Mouse (Mus musculus) heart, postnatal 10 days (tissue): ENCODE data around the gene Tcstv3. TPM values are rescaled to one million over a fixed set of nuclear protein-coding genes. Genes with fewer than 3 reads are reported as not detected.
A peak's percentile ranks its signal among the peaks of the same experiment; 100 is the strongest.
"Not testable (repeated sequence)": the region's sequence is repeated elsewhere in the genome, so short reads cannot be mapped to it uniquely, and the experiment has no call there.

ENCODE experiments used
- DNase-seq, 2 experiments: peaks; one replicate each; pipeline ENCODE4 v3.0.0; 2021
- intact Hi-C: fragments of 180-260 bp; cut with DNase I; formaldehyde crosslinking; loops from one replicate; pipeline ENCODE4 v1.15.1; 2025
- total RNA-seq, 2 experiments: library from RNA; stranded (reverse); gene quantifications; 2 replicates each; pipeline ENCODE4 v1.2.3; 2021

The Tcstv3 gene
- total RNA-seq, result not detected

- intact Hi-C loops, DNase-seq: not testable (repeated sequence)
Observed at GRCm38 (mm10) chr13:120316578-120316977, at the start of gene Tcstv3. Tcstv3 (plus strand) TSS chr13:120316878.

GRCm38 (mm10) chr13:120277837-120278236 lies 38.8 kb upstream of the Tcstv3 start:
- intact Hi-C loops, DNase-seq: not testable (repeated sequence)

GRCm38 (mm10) chr13:120278784-120279183 lies 37.9 kb upstream of the Tcstv3 start:
- no peak for DNase-seq
- intact Hi-C loops, result no loop called here

GRCm38 (mm10) chr13:120299324-120299894 lies 17.3 kb upstream of the Tcstv3 start:
- intact Hi-C loops, result no loop called here
- no peak for DNase-seq

GRCm38 (mm10) chr13:120299991-120300442 lies 16.7 kb upstream of the Tcstv3 start, which contains the start of gene BC147527:
BC147527 (plus strand) TSS chr13:120300392.
- peak in 1 of 2 experiments; percentile 4 for DNase-seq

GRCm38 (mm10) chr13:120300853-120301252 lies 15.8 kb upstream of the Tcstv3 start:
- DNase-seq, result no peak
- intact Hi-C loops, result no loop called here

More at GRCm38 (mm10) chr13:120299991-120300442, 16.7 kb upstream of the Tcstv3 start, which contains the start of gene BC147527:
- intact Hi-C loops, result no loop called here

- intact Hi-C loops, result no loop called here
- no peak for DNase-seq
Observed at GRCm38 (mm10) chr13:120310749-120311148, 5.9 kb upstream of the Tcstv3 start.

GRCm38 (mm10) chr13:120313584-120313983 lies 3.1 kb upstream of the Tcstv3 start:
- intact Hi-C loops, result no loop called here
- no peak for DNase-seq

GRCm38 (mm10) chr13:120320183-120320582 lies 3.5 kb downstream of the Tcstv3 start:
- DNase-seq, result no peak
- intact Hi-C loops, result no loop called here

- intact Hi-C loops, result no loop called here
- no peak for DNase-seq
Observed at GRCm38 (mm10) chr13:120320721-120321120, 4.0 kb downstream of the Tcstv3 start.

Other genes with a start within 250 kb of the Tcstv3 start
- gene Gm20767, start 176.6 kb upstream of the Tcstv3 start, total RNA-seq, result not detected
- not detected for gene Gm21818, start 144.4 kb upstream of the Tcstv3 start, total RNA-seq
- not detected for gene Gm21762, start 100.9 kb upstream of the Tcstv3 start, total RNA-seq
- gene Gm21731, start 77.8 kb upstream of the Tcstv3 start, total RNA-seq, result not detected
- not detected for gene AF067061, start 53.8 kb upstream of the Tcstv3 start, total RNA-seq
- not detected for gene BC147527, start 16.5 kb upstream of the Tcstv3 start, total RNA-seq